Mouse (Mus musculus): ENCODE measurements at regions not wholly inside any gene's neighbourhood (a gene's known extent, or its start where the extent isn't known, plus 50 kb on each side); places are given as distances from the start of the nearest gene placed in this dataset.
A peak's percentile ranks its signal among the peaks of the same experiment; 100 is the strongest.

GRCm38 (mm10) chr4:142789048-142789447 lies 423.7 kb downstream of the Prdm2 start:
- TF ChIP-seq POLR2A (IDR thresholded peaks at IDR 0.05; ENCODE audit: low read depth, low read length) (no peak), CTCF (conservative IDR thresholded peaks at IDR 0.05; ENCODE audit: insufficient read depth, insufficient read length, low read depth, low read length) (no peak)
- Histone ChIP-seq H3K27ac (ENCODE audit: insufficient read depth, low read depth, low read length) (no peak overlapping the region), H3K27me3 (replicated peaks; ENCODE audit: control insufficient read depth, insufficient read depth, low read length) (no peaks in the 10 kb centered on the region; the same call in 1 of the 2 replicates), H3K4me1 (ENCODE audit: control insufficient read depth, insufficient read depth, low read length) (no peaks in the 10 kb centered on the region), H3K36me3 (ENCODE audit: control insufficient read depth, insufficient read depth, low read length) (no peaks in the 10 kb centered on the region), H3K4me3 (ENCODE audit: insufficient read depth, low read depth, low read length) (no peak overlapping the region)
- WGBS: 67% methylated on average over 7 of the region's 7 CpGs
- no peak for DNase-seq

- no peak for DNase-seq
- 82% methylated on average over 5 of the region's 5 CpGs for WGBS
Observed at GRCm38 (mm10) chr4:142785386-142785785, 427.4 kb downstream of the Prdm2 start.

GRCm38 (mm10) chr4:142776711-142777411 lies 435.9 kb downstream of the Prdm2 start:
- peak; percentile 66 for DNase-seq
- H3K27ac ChIP-seq (ENCODE audit: insufficient read depth, low read depth, low read length): no peak overlapping the region
- no peaks in the 10 kb centered on the region for H3K4me1 ChIP-seq (ENCODE audit: control insufficient read depth, insufficient read depth, low read length)
- H3K4me3 ChIP-seq (ENCODE audit: insufficient read depth, low read depth, low read length): no peak overlapping the region
- no peak for TF ChIP-seq CTCF (conservative IDR thresholded peaks at IDR 0.05; ENCODE audit: insufficient read depth, insufficient read length, low read depth, low read length)
- TF ChIP-seq POLR2A (IDR thresholded peaks at IDR 0.05; ENCODE audit: low read depth, low read length): no peak
- no peaks in the 10 kb centered on the region for H3K27me3 ChIP-seq (replicated peaks; ENCODE audit: control insufficient read depth, insufficient read depth, low read length)
- WGBS: 31% methylated on average over 10 of the region's 10 CpGs
- no peaks in the 10 kb centered on the region for H3K36me3 ChIP-seq (ENCODE audit: control insufficient read depth, insufficient read depth, low read length)

More at GRCm38 (mm10) chr4:142785386-142785785, 427.4 kb downstream of the Prdm2 start:
- Histone ChIP-seq H3K27me3 (replicated peaks; ENCODE audit: control insufficient read depth, insufficient read depth, low read length) (no peaks in the 10 kb centered on the region; the same call in 1 of the 2 replicates), H3K36me3 (ENCODE audit: control insufficient read depth, insufficient read depth, low read length) (no peaks in the 10 kb centered on the region), H3K27ac (ENCODE audit: insufficient read depth, low read depth, low read length) (no peak overlapping the region), H3K4me1 (ENCODE audit: control insufficient read depth, insufficient read depth, low read length) (no peaks in the 10 kb centered on the region), H3K4me3 (ENCODE audit: insufficient read depth, low read depth, low read length) (no peak overlapping the region)
- no peak for TF ChIP-seq CTCF (conservative IDR thresholded peaks at IDR 0.05; ENCODE audit: insufficient read depth, insufficient read length, low read depth, low read length)
- TF ChIP-seq POLR2A (IDR thresholded peaks at IDR 0.05; ENCODE audit: low read depth, low read length): no peak

GRCm38 (mm10) chr4:142775023-142775422 lies 437.8 kb downstream of the Prdm2 start:
- Histone ChIP-seq H3K36me3 (ENCODE audit: control insufficient read depth, insufficient read depth, low read length) (no peaks in the 10 kb centered on the region), H3K4me3 (ENCODE audit: insufficient read depth, low read depth, low read length) (no peak overlapping the region), H3K27ac (ENCODE audit: insufficient read depth, low read depth, low read length) (no peak overlapping the region), H3K27me3 (replicated peaks; ENCODE audit: control insufficient read depth, insufficient read depth, low read length) (no peaks in the 10 kb centered on the region), H3K4me1 (ENCODE audit: control insufficient read depth, insufficient read depth, low read length) (no peaks in the 10 kb centered on the region)
- TF ChIP-seq CTCF (conservative IDR thresholded peaks at IDR 0.05; ENCODE audit: insufficient read depth, insufficient read length, low read depth, low read length) (no peak), POLR2A (IDR thresholded peaks at IDR 0.05; ENCODE audit: low read depth, low read length) (no peak)
- no peak for DNase-seq
- 91% methylated on average over 5 of the region's 5 CpGs for WGBS

- no peaks in the 10 kb centered on the region for H3K36me3 ChIP-seq (ENCODE audit: control insufficient read depth, insufficient read depth, low read length)
- H3K4me3 ChIP-seq (ENCODE audit: insufficient read depth, low read depth, low read length): no peak overlapping the region
Observed at GRCm38 (mm10) chr4:142773651-142774151, 439.1 kb downstream of the Prdm2 start.

GRCm38 (mm10) chr4:142772751-142773455 lies 439.9 kb downstream of the Prdm2 start:
- DNase-seq: peak; percentile 41
- no peak for TF ChIP-seq POLR2A (IDR thresholded peaks at IDR 0.05; ENCODE audit: low read depth, low read length)
- no peak for TF ChIP-seq CTCF (conservative IDR thresholded peaks at IDR 0.05; ENCODE audit: insufficient read depth, insufficient read length, low read depth, low read length)
- no peak overlapping the region for H3K27ac ChIP-seq (ENCODE audit: insufficient read depth, low read depth, low read length)
- no peaks in the 10 kb centered on the region for H3K36me3 ChIP-seq (ENCODE audit: control insufficient read depth, insufficient read depth, low read length)
- no peaks in the 10 kb centered on the region for H3K27me3 ChIP-seq (replicated peaks; ENCODE audit: control insufficient read depth, insufficient read depth, low read length)
- no peak overlapping the region for H3K4me3 ChIP-seq (ENCODE audit: insufficient read depth, low read depth, low read length)
- 15% methylated on average over 16 of the region's 16 CpGs for WGBS
- H3K4me1 ChIP-seq (ENCODE audit: control insufficient read depth, insufficient read depth, low read length): no peaks in the 10 kb centered on the region

More at GRCm38 (mm10) chr4:142773651-142774151, 439.1 kb downstream of the Prdm2 start:
- TF ChIP-seq CTCF (conservative IDR thresholded peaks at IDR 0.05; ENCODE audit: insufficient read depth, insufficient read length, low read depth, low read length) (no peak), POLR2A (IDR thresholded peaks at IDR 0.05; ENCODE audit: low read depth, low read length) (no peak)
- peak; percentile 17 for DNase-seq
- no peak overlapping the region for H3K27ac ChIP-seq (ENCODE audit: insufficient read depth, low read depth, low read length)
- H3K27me3 ChIP-seq (replicated peaks; ENCODE audit: control insufficient read depth, insufficient read depth, low read length): no peaks in the 10 kb centered on the region
- 26% methylated on average over 10 of the region's 10 CpGs for WGBS
- no peaks in the 10 kb centered on the region for H3K4me1 ChIP-seq (ENCODE audit: control insufficient read depth, insufficient read depth, low read length)
